Mouse (Mus musculus) limb, embryonic 13.5 days (tissue): Measurements from ENCODE around the gene Rpl6. TPM values are rescaled to one million over a fixed set of nuclear protein-coding genes. Genes with fewer than 3 reads are reported as not detected.

Experiments
- ATAC-seq: fragments of 200-750 bp; cut with Nextera tagmentation; 2 replicates; pipeline ENCODE4 v1.8.0; 2017; ENCODE audit warnings: low read depth, moderate number of reproducible peaks, moderate TSS enrichment; ENCODE audit not compliant: low FRiP score
- H3K27ac ChIP-seq: fragments of 300-500 bp; sonication (generic); 2 replicates; pipeline ENCODE4 v1.5.1; 2015; ENCODE audit warnings: inconsistent platforms, mild to moderate bottlenecking, moderate library complexity
- H3K27me3 ChIP-seq: fragments of 300-500 bp; sonication (generic); 2 replicates; pipeline ENCODE4 v1.6.1; 2015; ENCODE audit warnings: mild to moderate bottlenecking, inconsistent platforms
- H3K36me3 ChIP-seq: fragments of 300-500 bp; sonication (generic); 2 replicates; pipeline ENCODE4 v1.6.1; 2015; ENCODE audit warnings: inconsistent platforms, mild to moderate bottlenecking, moderate library complexity
- H3K4me1 ChIP-seq: fragments of 300-500 bp; sonication (generic); 2 replicates; pipeline ENCODE4 v1.6.1; 2015; ENCODE audit warnings: inconsistent platforms
- H3K4me2 ChIP-seq: fragments of 300-500 bp; sonication (generic); replicated peaks from 2 replicates; pipeline ENCODE4 v1.6.1; 2015; ENCODE audit warnings: inconsistent platforms, mild to moderate bottlenecking, moderate library complexity
- H3K4me3 ChIP-seq: fragments of 300-500 bp; sonication (generic); 2 replicates; pipeline ENCODE4 v1.5.1; 2015; ENCODE audit warnings: moderate library complexity, mild to moderate bottlenecking, inconsistent platforms
- H3K9ac ChIP-seq: fragments of 300-500 bp; sonication (generic); 2 replicates; pipeline ENCODE4 v1.6.1; 2015; ENCODE audit warnings: mild to moderate bottlenecking, inconsistent platforms
- H3K9me3 ChIP-seq: fragments of 300-500 bp; sonication (generic); 2 replicates; pipeline ENCODE4 v1.6.1; 2016; ENCODE audit warnings: inconsistent platforms
- WGBS: fragments of 180-500 bp; shearing (Covaris S2); methylation state at CpG from one replicate; pipeline ENCODE4 v1.1.7; 2015; 5-methylcytosine and 5-hydroxymethylcytosine counted together
- polyA plus RNA-seq: library from polyadenylated mRNA; unstranded; fragments of >200 nt; fragmentation: Nextera tagmentation; extraction: Ambion mirVana; gene quantifications from 2 replicates; pipeline ENCODE4 v1.2.1, GENCODE M21; 2015

Gene Rpl6
- polyA plus RNA-seq, 1 experiment from 2014 or later = 616 TPM

DNA sequence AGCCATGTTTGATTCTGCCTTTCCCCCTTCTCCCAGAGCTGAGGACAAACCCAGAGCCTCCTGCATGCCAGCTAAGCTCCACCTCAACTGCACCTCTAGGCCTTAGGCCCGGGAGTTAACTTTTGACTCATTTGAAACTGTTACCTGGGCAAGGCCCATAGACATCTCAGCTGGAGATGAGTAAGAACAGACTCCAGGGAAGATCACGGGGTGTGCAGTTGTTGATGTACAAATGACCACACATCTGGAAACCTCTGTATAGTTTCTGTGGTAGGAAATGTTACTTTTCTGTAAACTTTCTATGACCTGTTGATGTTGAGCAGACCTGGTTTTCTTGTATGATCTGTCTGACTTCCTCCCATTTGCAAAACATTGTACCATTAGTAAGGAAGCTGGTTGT, 24.9 kb downstream of the Rpl6 start:
- H3K36me3 ChIP-seq = peaks cover 4% of the 10 kb centered on the region
- no peak for ATAC-seq
- 90% methylated on average over 2 of the region's 2 CpGs for WGBS
- H3K27ac ChIP-seq = no peak overlapping the region
- no peaks in the 10 kb centered on the region for H3K27me3 ChIP-seq
- H3K9me3 ChIP-seq = no peaks in the 10 kb centered on the region
- H3K4me1 ChIP-seq = no peaks in the 10 kb centered on the region
- no peak overlapping the region for H3K4me3 ChIP-seq
- no peak overlapping the region for H3K4me2 ChIP-seq
- H3K9ac ChIP-seq = no peak overlapping the region

DNA sequence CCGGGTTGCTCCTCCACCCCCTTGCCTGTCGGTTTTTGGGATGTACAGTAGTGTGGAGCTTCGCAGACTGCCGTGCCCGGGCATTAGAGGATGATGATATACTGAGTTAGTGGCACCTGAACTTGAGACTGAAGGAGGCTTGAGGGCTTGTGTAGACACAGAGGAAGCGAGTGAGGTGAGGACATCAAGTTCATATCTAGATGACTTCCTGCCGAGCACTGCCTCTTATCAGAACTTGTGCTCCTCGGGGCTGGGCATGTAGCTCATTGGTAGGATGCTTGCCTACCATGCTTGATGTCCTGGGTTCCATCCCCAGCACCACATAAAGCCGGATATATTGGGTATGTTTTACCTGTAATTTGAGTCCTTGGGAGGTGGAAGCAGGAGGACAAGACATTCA, 26.5 kb downstream of the Rpl6 start:
- Histone ChIP-seq H3K9ac (no peak overlapping the region), H3K27ac (no peak overlapping the region), H3K36me3 (peaks cover 4% of the 10 kb centered on the region), H3K4me2 (no peak overlapping the region), H3K9me3 (0 out of 2 replicates have a peak, but pooled peaks cover 4% of the 10 kb centered on the region), H3K4me3 (no peak overlapping the region), H3K27me3 (no peaks in the 10 kb centered on the region), H3K4me1 (no peaks in the 10 kb centered on the region)
- ATAC-seq = no peak
- 88% methylated on average over 9 of the region's 9 CpGs for WGBS

DNA sequence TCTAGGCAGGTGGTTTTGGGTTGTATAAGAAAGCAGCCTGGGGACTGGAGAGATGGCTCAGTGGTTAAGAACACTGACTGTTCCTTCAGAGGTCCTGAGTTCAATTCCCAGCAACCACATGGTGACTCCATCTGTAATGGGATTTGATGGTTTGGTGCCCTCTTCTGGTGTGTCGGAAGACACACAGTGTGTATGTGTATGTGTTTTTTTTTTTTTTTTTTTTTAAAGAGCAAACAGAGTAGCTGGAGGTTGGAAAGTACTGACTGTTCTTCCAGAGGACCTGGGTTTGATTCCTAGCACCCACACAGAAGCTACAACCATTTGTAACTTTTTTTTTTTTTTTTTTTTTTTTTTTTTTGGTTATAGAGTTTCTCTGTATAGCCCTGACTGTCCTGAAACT, 28.5 kb downstream of the Rpl6 start:
- peaks cover 4% of the 10 kb centered on the region for H3K36me3 ChIP-seq
- H3K27ac ChIP-seq = no peak overlapping the region
- WGBS = 95% methylated on average over 1 of the region's 1 CpGs
- H3K9ac ChIP-seq = no peak overlapping the region
- H3K27me3 ChIP-seq = no peaks in the 10 kb centered on the region
- no peaks in the 10 kb centered on the region for H3K4me1 ChIP-seq
- H3K9me3 ChIP-seq = 0 out of 2 replicates have a peak, but pooled peaks cover 4% of the 10 kb centered on the region
- no peak overlapping the region for H3K4me3 ChIP-seq
- H3K4me2 ChIP-seq = no peak overlapping the region
- no peak for ATAC-seq

DNA sequence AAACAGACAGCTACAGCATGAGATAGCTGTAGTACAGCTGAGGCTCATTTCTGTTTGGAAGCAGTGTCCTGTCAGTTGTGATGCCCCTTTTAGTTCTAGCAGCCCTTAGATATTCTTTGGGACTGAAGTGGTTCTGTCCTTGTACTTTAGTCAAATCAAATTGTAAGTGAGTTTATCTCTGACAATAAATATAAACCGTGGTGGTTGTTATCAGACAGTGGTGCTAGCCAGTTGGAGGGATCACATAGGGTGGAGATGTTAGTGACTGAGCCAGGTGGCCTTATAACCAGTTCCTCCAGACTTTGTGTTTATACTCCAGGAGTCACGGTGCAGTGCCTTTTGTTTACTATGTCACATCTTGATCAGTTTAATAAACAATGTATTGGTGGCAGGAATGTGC, 29.4 kb downstream of the Rpl6 start:
- peaks cover 4% of the 10 kb centered on the region for H3K36me3 ChIP-seq
- WGBS = 85% methylated on average over 2 of the region's 2 CpGs
- H3K4me3 ChIP-seq = no peak overlapping the region
- no peaks in the 10 kb centered on the region for H3K27me3 ChIP-seq
- 0 out of 2 replicates have a peak, but pooled peaks cover 4% of the 10 kb centered on the region for H3K9me3 ChIP-seq
- H3K9ac ChIP-seq = no peak overlapping the region
- no peaks in the 10 kb centered on the region for H3K4me1 ChIP-seq
- ATAC-seq = no peak
- H3K27ac ChIP-seq = no peak overlapping the region
- H3K4me2 ChIP-seq = no peak overlapping the region

DNA sequence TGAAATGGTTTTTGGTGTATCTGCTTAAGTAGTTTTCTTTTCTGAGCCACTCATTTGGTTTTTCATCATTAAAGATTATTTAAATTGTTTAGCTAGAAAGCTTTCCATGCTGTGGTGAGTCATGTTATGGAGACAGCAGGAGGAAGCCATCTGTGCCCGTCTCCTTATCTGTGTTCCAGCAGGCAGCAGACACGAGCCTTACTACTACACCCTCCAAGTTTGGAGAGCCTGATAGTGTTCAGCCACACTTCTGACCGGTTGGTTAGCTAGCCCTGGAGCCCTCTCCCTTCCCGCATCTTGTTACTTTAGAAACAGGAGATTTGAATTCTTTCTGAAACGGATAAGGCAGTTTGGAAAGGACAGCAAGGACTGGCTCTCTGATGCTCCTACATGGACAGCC, 31.9 kb downstream of the Rpl6 start:
- H3K36me3 ChIP-seq = no peaks in the 10 kb centered on the region
- no peak for ATAC-seq
- H3K4me2 ChIP-seq = no peak overlapping the region
- H3K4me3 ChIP-seq = no peak overlapping the region
- H3K27ac ChIP-seq = no peak overlapping the region
- WGBS = 82% methylated on average over 5 of the region's 5 CpGs
- 0 out of 2 replicates have a peak, but pooled peaks cover 4% of the 10 kb centered on the region for H3K9me3 ChIP-seq
- H3K9ac ChIP-seq = no peak overlapping the region
- no peaks in the 10 kb centered on the region for H3K27me3 ChIP-seq
- H3K4me1 ChIP-seq = no peaks in the 10 kb centered on the region

DNA sequence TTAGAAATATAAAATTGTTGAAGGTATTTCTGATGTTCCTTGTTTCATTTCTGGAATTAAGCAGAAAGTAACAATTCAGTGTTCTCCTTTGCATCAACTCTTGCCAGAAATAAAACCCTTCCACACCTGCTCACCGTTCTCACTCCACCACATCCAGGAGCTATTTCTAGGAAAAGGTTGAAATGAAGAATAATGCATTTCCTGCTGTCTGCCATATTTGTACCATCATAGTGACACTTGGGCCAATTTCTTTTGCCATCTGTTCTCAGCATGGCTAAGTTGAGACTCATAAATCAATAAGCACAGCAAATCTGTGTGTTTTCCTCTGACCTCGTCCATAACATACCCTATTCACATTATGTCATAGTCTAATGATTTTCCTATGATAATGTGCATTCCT, 33.9 kb downstream of the Rpl6 start:
- WGBS = 84% methylated on average over 2 of the region's 2 CpGs
- no peak overlapping the region for H3K4me2 ChIP-seq
- H3K9me3 ChIP-seq = 0 out of 2 replicates have a peak, but pooled peaks cover 4% of the 10 kb centered on the region
- no peaks in the 10 kb centered on the region for H3K4me1 ChIP-seq
- ATAC-seq = no peak
- no peak overlapping the region for H3K27ac ChIP-seq
- H3K36me3 ChIP-seq = no peaks in the 10 kb centered on the region
- H3K9ac ChIP-seq = no peak overlapping the region
- no peak overlapping the region for H3K4me3 ChIP-seq
- H3K27me3 ChIP-seq = no peaks in the 10 kb centered on the region

DNA sequence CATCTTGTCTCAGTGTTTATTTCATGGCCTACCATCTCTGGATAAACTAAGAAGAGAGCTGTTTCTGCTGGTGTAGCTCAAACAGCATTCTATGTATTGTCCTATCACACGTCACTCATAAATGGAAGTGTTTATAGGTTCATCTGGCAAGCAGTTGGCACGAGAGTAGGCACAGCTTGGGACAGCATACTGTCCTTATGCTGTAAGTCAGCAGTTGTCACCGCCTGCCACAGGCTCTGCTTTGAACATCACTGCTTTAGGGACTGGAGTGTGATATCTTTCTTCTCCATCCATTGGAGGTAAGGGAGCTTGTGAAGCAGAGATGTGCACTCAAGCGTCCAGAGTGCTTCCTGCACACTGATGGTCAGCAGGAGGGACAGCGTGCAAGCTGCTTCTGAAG, 35.6 kb downstream of the Rpl6 start:
- 0 out of 2 replicates have a peak, but pooled peaks cover under 1% of the 10 kb centered on the region for H3K9me3 ChIP-seq
- no peak overlapping the region for H3K4me3 ChIP-seq
- no peaks in the 10 kb centered on the region for H3K27me3 ChIP-seq
- H3K27ac ChIP-seq = no peak overlapping the region
- H3K36me3 ChIP-seq = no peaks in the 10 kb centered on the region
- no peak for ATAC-seq
- H3K4me1 ChIP-seq = no peaks in the 10 kb centered on the region
- no peak overlapping the region for H3K4me2 ChIP-seq
- 77% methylated on average over 5 of the region's 5 CpGs for WGBS
- no peak overlapping the region for H3K9ac ChIP-seq

DNA sequence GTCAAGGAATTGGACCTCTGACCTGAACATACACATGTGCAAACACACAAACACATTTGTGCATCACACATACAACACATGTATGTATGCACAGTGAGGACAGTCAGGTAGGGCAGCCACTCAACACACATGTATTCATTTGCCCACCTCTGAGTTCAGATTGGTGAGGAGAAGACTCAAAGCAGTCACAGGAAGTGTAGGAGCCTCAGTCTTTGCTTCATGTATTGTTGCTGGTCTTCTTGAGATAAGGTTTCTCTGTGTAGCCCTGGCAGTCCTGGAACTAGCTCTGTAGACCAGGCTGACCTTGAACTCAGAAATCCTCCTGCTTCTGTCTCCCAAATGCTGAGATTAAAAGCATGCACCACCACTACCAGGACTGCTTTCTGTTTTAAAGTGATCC, 36.9 kb downstream of the Rpl6 start:
- H3K9me3 ChIP-seq = no peaks in the 10 kb centered on the region
- no peak for ATAC-seq
- no peaks in the 10 kb centered on the region for H3K4me1 ChIP-seq
- no peak overlapping the region for H3K27ac ChIP-seq
- H3K36me3 ChIP-seq = no peaks in the 10 kb centered on the region
- no peak overlapping the region for H3K9ac ChIP-seq
- no peaks in the 10 kb centered on the region for H3K27me3 ChIP-seq
- no peak overlapping the region for H3K4me3 ChIP-seq
- no peak overlapping the region for H3K4me2 ChIP-seq

DNA sequence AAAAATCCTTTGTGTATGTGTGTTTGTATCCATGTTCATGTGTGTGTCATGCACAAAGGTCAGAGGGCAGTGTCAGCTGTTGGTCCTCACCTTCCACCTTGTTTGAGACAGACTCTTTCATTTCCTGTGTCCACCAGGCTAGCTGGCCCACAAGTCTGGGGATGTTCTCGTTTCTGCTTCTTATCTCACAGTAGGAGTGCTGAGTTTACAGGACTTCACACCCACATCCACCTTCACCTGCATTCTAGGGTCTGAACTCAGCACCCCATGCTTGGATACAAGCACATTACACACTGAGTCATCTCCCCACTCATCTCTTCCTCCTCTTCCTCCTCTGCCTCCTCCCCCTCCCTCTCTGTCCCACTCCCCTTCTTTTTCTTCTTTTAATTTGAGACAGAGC, 38.0 kb downstream of the Rpl6 start:
- Histone ChIP-seq H3K4me1 (no peaks in the 10 kb centered on the region), H3K4me2 (no peak overlapping the region), H3K27me3 (no peaks in the 10 kb centered on the region), H3K36me3 (no peaks in the 10 kb centered on the region), H3K9ac (no peak overlapping the region), H3K4me3 (no peak overlapping the region), H3K27ac (no peak overlapping the region), H3K9me3 (no peaks in the 10 kb centered on the region)
- WGBS = 28% methylated on average over 1 of the region's 1 CpGs
- no peak for ATAC-seq

DNA sequence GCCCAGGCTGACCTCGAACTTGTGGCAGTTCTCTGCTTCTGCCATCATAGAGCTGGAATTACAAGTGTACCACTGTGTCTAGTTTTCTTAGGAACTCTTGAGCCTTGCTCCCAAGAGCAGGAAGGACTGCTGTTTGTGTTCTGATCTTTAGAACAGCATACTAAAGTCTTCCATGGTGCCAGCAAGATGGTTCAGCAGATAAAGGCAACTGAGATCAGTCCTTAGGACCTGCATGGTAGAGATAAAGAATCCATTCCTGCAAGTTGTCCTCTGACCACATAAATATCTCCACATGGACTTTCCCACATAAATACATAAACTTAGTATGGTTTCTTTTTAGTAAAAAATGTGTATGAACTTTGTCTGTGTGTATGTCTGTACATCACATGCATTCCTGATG, 38.4 kb downstream of the Rpl6 start:
- Histone ChIP-seq H3K36me3 (no peaks in the 10 kb centered on the region), H3K4me3 (no peak overlapping the region), H3K27ac (no peak overlapping the region), H3K4me1 (no peaks in the 10 kb centered on the region), H3K9me3 (no peaks in the 10 kb centered on the region), H3K9ac (no peak overlapping the region), H3K4me2 (no peak overlapping the region), H3K27me3 (no peaks in the 10 kb centered on the region)
- WGBS = 88% methylated on average over 1 of the region's 1 CpGs
- no peak for ATAC-seq

DNA sequence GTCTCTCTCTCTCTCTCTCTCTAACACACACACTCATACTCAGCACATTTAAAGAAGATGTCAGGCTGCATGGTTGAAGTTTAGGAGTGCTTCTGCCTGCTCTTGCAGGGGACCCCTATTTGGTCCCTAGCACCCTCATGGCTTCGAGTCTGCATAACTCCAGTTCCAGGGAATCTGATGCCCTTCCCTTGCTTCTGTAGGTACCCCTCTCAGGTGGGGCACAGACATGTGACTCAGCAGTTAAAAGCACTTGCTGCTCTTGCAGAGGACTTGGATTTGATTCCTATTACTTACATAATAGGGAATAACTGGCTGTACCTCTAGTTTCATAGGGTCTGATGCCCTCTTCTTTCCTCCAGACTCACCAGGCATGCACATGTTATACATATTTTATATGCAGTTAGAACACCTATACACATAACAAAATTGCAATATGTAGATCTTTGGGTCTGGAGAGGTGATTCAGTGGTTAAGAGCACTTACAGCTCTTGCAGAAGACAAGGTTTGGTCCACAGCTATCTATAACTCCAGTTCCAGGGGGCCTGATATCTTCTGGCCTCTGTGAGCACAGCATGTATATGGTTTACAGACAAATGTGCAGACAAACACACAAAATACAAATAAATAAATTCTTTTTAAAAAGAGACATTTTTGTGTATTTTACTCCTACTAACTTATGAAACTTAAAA, 39.5 kb downstream of the Rpl6 start:
- Histone ChIP-seq H3K27ac (no peak overlapping the region), H3K4me2 (no peak overlapping the region), H3K4me3 (no peak overlapping the region), H3K4me1 (no peaks in the 10 kb centered on the region), H3K27me3 (no peaks in the 10 kb centered on the region), H3K9ac (no peak overlapping the region), H3K9me3 (no peaks in the 10 kb centered on the region), H3K36me3 (no peaks in the 10 kb centered on the region)
- no peak for ATAC-seq
- 64% methylated on average over 1 of the region's 1 CpGs for WGBS

DNA sequence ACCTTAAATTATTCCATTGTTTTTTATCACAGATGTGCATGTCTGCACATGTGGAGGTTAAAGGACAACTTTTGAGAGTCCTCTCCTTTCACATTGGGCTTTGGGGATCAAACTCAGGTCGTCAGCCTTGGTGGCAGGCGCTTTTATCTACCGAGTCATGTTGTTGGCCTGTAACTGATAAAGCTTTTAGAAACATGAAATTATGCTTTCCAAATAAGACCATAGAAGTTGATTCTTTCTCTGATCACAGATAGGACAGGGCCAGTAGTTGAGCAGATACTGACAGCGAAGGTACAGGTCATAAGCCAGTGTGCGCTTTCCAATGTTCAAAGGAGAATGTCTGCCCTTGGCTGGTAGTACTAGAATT, 40.1 kb downstream of the Rpl6 start:
- Histone ChIP-seq H3K4me1 (no peaks in the 10 kb centered on the region), H3K4me2 (no peak overlapping the region), H3K9me3 (no peaks in the 10 kb centered on the region), H3K27ac (no peak overlapping the region), H3K9ac (no peak overlapping the region), H3K27me3 (no peaks in the 10 kb centered on the region), H3K4me3 (no peak overlapping the region), H3K36me3 (no peaks in the 10 kb centered on the region)
- ATAC-seq = no peak
- WGBS = 90% methylated on average over 5 of the region's 5 CpGs

DNA sequence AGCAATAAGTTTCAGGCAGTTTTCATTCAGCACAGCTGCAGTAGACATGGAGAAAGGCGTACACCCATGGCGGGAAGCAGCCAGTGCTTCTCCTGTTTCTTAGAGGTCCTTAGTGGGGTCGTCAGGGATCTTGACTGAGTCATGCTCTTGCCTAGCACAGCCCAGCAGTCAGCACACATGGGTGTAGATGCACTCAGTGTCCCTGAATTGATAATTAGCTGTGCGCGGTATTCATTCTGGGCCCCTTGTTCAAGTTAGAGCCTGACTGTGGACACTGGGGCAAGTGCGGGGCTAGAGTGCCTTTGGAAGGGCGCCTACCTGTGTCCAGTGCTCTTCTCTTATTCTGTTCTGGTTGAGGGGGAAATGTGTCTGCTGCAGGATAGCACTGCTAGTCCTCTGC, 40.9 kb downstream of the Rpl6 start:
- no peak for ATAC-seq
- Histone ChIP-seq H3K9ac (no peak overlapping the region), H3K4me1 (no peaks in the 10 kb centered on the region), H3K27ac (no peak overlapping the region), H3K9me3 (no peaks in the 10 kb centered on the region), H3K4me3 (no peak overlapping the region), H3K27me3 (no peaks in the 10 kb centered on the region), H3K4me2 (no peak overlapping the region), H3K36me3 (no peaks in the 10 kb centered on the region)
- 86% methylated on average over 7 of the region's 7 CpGs for WGBS
